Mouse (Mus musculus): ENCODE results near the gene Gm49393. TPM values are rescaled to one million over a fixed set of nuclear protein-coding genes. Genes with fewer than 3 reads are reported as not detected.

The Gm49393 gene
- polyA plus RNA-seq, 1 experiment, result 0.44 TPM

DNA sequence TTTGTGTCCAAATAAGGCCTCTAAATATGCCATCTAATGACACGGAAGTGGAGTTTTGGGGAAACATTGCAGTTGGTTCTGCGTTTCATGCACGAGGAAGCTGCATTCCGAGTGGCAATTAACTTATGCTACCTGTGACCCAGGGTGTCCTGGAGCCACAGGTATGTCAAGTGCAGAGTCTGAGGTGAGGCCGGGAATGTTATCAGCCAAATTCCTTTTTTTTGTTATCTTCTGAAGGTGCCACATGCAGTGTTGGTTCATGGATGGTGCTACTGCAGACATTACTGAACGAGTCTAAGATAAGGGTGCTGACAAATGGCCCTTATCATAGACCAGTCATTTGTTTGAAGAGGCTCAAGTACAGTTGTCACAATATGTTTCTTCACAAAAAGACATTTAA is 122.6 kb downstream of the Gm49393 start:
- Histone ChIP-seq H3K27me3 (ENCODE audit: control insufficient read depth, insufficient read depth, insufficient read length) (no peaks in the 10 kb centered on the region), H3K36me3 (ENCODE audit: control insufficient read depth, insufficient read depth) (no peaks in the 10 kb centered on the region), H3K4me2 (ENCODE audit: low read depth) (no peak overlapping the region), H3K79me2 (ENCODE audit: control insufficient read depth, insufficient read depth) (no peaks in the 10 kb centered on the region), H3K4me3 (no peak overlapping the region), H3ac (ENCODE audit: control insufficient read depth, insufficient read length) (no peak overlapping the region)
- TF ChIP-seq POLR2A (IDR thresholded peaks at IDR 0.05; ENCODE audit: insufficient read length, low read depth) (no peak), USF1 (IDR thresholded peaks at IDR 0.05; ENCODE audit: low read depth) (no peak), TCF12 (IDR thresholded peaks at IDR 0.05; ENCODE audit: insufficient read depth, poor library complexity, severe bottlenecking) (no peak), POLR2AphosphoS2 (IDR thresholded peaks at IDR 0.05; ENCODE audit: insufficient read length, low read depth) (no peak), MYOG (IDR thresholded peaks at IDR 0.05; ENCODE audit: control insufficient read depth in 1 of 3, insufficient read depth in 1 of 3, insufficient read length in 2 of 3, low read depth in 2 of 3) (no peak), E2F4 (IDR thresholded peaks at IDR 0.05; ENCODE audit: insufficient read depth) (no peak), MYOD1 (IDR thresholded peaks at IDR 0.05; ENCODE audit: control insufficient read depth in 1 of 3, insufficient read length in 2 of 3, low read depth in 2 of 3) (no peak), TCF3 (IDR thresholded peaks at IDR 0.05; ENCODE audit: insufficient read length, low read depth) (no peak), MAX (IDR thresholded peaks at IDR 0.05; ENCODE audit: low read depth) (no peak), REST (IDR thresholded peaks at IDR 0.05; ENCODE audit: insufficient read depth, insufficient read length) (no peak), CEBPB (IDR thresholded peaks at IDR 0.05; ENCODE audit: insufficient read depth, poor library complexity, severe bottlenecking) (no peak), SRF (IDR thresholded peaks at IDR 0.05; ENCODE audit: control insufficient read depth, insufficient read length, low read depth) (no peak)

DNA sequence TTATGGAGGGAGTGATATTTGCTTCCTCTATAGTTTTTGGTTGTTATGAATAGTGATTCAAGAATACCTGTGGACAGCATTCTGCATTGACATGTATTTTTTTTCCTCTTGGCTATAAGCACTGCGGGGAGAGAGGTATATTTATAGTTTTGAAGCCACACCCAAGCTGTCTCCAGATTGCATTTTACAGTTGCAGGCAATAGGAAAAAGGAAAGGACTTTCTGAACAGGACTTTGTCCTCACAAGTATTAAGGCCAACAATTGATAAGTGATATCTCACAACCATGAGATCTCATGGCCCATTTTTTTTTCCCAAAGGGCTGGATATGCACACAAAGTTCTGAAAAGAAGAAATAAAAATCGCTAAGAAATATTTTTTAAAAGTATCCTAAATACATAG is 125.7 kb downstream of the Gm49393 start:
- no peak overlapping the region for H3K4me2 ChIP-seq (ENCODE audit: low read depth)
- H3ac ChIP-seq (ENCODE audit: control insufficient read depth, insufficient read length), result no peak overlapping the region
- no peak overlapping the region for H3K4me3 ChIP-seq
- H3K36me3 ChIP-seq (ENCODE audit: control insufficient read depth, insufficient read depth), result no peaks in the 10 kb centered on the region
- H3K27me3 ChIP-seq (ENCODE audit: control insufficient read depth, insufficient read depth, insufficient read length), result no peaks in the 10 kb centered on the region
- TF ChIP-seq REST (IDR thresholded peaks at IDR 0.05; ENCODE audit: insufficient read depth, insufficient read length) (no peak), CEBPB (IDR thresholded peaks at IDR 0.05; ENCODE audit: insufficient read depth, poor library complexity, severe bottlenecking) (no peak), E2F4 (IDR thresholded peaks at IDR 0.05; ENCODE audit: insufficient read depth) (no peak), SRF (IDR thresholded peaks at IDR 0.05; ENCODE audit: control insufficient read depth, insufficient read length, low read depth) (no peak), TCF12 (IDR thresholded peaks at IDR 0.05; ENCODE audit: insufficient read depth, poor library complexity, severe bottlenecking) (no peak), POLR2A (IDR thresholded peaks at IDR 0.05; ENCODE audit: insufficient read length, low read depth) (no peak), POLR2AphosphoS2 (IDR thresholded peaks at IDR 0.05; ENCODE audit: insufficient read length, low read depth) (no peak), MAX (IDR thresholded peaks at IDR 0.05; ENCODE audit: low read depth) (no peak), USF1 (IDR thresholded peaks at IDR 0.05; ENCODE audit: low read depth) (no peak), MYOG (IDR thresholded peaks at IDR 0.05; ENCODE audit: control insufficient read depth in 1 of 3, insufficient read depth in 1 of 3, insufficient read length in 2 of 3, low read depth in 2 of 3) (no peak), TCF3 (IDR thresholded peaks at IDR 0.05; ENCODE audit: insufficient read length, low read depth) (no peak), MYOD1 (IDR thresholded peaks at IDR 0.05; ENCODE audit: control insufficient read depth in 1 of 3, insufficient read length in 2 of 3, low read depth in 2 of 3) (no peak)
- H3K79me2 ChIP-seq (ENCODE audit: control insufficient read depth, insufficient read depth), result no peaks in the 10 kb centered on the region

Other genes starting within 250 kb of the Gm49393 start
- gene BC051665, start 149.2 kb downstream of the Gm49393 start, polyA plus RNA-seq (2012; fragmentation: generic; extraction: Trizol), result not detected
- gene Ctsll3, start 132.7 kb downstream of the Gm49393 start, polyA plus RNA-seq (2012; fragmentation: generic; extraction: Trizol), result not detected
- gene 4930486L24Rik, start 71.1 kb downstream of the Gm49393 start, polyA plus RNA-seq (2012; fragmentation: generic; extraction: Trizol), result 0.29 TPM
- 0.31 TPM for gene Gm49392, start 38.7 kb downstream of the Gm49393 start, polyA plus RNA-seq (2012; fragmentation: generic; extraction: Trizol)
- 2.2 TPM for gene Ctla2b, start 38.1 kb downstream of the Gm49393 start, polyA plus RNA-seq (2012; fragmentation: generic; extraction: Trizol)
- not detected for gene Tpbpb, start 30.7 kb downstream of the Gm49393 start, polyA plus RNA-seq (2012; fragmentation: generic; extraction: Trizol)
- gene Gm49391, start 981 bp upstream of the Gm49393 start, polyA plus RNA-seq (2012; fragmentation: generic; extraction: Trizol), result 0.76 TPM
- gene Ctla2a, start 1.0 kb upstream of the Gm49393 start, polyA plus RNA-seq (2012; fragmentation: generic; extraction: Trizol), result 10.3 TPM
- gene Tpbpa, start 6.4 kb upstream of the Gm49393 start, polyA plus RNA-seq (2012; fragmentation: generic; extraction: Trizol), result not detected
- not detected for gene Ctsj, start 70.4 kb upstream of the Gm49393 start, polyA plus RNA-seq (2012; fragmentation: generic; extraction: Trizol)
- not detected for gene Ctsq, start 105.0 kb upstream of the Gm49393 start, polyA plus RNA-seq (2012; fragmentation: generic; extraction: Trizol)
- not detected for gene Ctsr, start 228.7 kb upstream of the Gm49393 start, polyA plus RNA-seq (2012; fragmentation: generic; extraction: Trizol)